Mouse (Mus musculus) embryo, embryonic 11 days (tissue): ENCODE data around the gene Tmigd1.
"Not testable (repeated sequence)": the region's sequence is repeated elsewhere in the genome, so short reads cannot be mapped to it uniquely, and the experiment has no call there.

Experiments
- DNase-seq: peaks from one replicate; pipeline ENCODE4 v3.0.0-alpha.2; 2015

Tmigd1 gene

DNA sequence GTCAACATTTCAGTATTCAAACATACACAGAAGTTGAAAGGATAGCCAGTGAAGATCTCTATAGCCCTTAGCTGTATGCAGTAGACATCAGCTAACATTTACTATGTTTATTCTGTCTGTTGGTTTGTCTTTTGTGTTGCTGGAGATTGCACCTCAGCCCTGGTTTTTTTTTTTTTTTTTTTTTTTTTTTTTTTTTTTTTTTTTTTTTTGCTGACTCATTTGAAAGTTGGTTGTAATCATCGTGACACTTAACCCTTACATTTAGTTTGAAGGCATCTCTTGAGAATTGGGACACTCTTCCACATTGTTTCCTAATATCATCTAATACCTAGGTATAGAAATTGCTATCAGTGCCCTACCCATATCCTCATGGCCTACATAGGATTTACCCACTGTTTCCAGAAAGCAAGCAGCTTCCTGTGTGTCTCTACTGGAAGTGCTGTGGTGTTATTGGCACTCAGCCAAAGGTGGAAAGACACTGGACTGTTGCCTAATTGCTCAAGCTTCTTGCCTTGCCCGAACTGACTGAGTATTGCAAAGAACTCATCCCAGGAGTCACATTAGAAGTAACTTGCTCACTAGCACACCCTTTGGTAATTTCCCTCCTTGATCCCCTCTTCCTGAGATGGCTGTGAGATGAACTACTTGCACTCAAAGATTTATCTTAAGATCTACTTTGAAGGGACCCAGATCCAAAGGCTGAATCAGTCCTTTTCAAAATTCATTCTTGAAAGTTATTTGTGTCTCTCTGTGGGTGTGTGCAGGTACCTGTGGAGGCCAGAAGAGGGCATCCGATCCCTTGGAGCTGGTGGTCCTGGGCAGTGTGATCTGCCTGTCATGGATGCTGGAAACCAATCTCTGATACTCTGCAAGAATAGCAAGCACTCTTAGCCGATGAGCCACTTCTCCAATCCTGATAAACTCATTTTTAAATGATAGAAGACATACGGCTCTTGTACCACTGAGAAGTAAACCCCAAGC, 1.9 kb upstream of the Tmigd1 start:
- DNase-seq, result peak; percentile 29

DNA sequence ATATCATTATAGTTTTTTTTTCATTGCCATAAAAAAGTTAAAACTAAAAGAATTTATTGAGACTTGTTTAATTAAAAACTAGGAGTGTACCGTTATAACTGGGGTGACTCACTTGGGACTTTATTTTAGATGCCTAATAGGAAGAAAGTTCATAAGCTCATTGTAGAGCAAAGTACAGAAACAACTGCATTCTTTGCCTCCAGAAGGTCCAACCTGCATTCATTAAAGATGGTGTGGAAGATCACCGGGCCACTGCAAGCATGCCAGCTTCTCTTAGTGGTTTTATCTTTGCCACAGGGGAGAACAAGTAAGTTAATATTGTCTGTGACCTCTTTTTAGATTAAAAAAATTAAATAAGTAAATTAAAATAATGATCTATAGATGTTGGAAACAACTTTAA, 2.4 kb downstream of the Tmigd1 start:
- DNase-seq, result no peak

DNA sequence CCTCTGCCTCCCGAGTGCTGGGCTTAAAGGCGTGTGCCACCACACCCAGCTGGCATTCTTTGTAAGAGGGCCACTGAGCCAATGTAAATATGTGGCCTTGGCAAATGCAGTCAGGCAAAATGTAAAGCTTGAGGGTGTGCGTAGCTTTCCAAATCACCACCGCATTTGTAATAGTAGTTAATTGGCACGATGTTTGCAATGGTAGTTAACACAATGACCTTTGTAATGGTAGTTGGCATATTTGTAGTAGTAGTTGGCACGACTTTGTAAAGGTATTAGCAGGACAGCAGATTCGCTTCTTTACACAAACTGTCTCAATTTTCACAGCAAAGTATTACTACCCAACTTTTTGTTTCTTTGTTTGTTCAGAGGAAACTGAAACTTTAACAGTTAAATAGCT, 6.7 kb downstream of the Tmigd1 start:
- no peak for DNase-seq

DNA sequence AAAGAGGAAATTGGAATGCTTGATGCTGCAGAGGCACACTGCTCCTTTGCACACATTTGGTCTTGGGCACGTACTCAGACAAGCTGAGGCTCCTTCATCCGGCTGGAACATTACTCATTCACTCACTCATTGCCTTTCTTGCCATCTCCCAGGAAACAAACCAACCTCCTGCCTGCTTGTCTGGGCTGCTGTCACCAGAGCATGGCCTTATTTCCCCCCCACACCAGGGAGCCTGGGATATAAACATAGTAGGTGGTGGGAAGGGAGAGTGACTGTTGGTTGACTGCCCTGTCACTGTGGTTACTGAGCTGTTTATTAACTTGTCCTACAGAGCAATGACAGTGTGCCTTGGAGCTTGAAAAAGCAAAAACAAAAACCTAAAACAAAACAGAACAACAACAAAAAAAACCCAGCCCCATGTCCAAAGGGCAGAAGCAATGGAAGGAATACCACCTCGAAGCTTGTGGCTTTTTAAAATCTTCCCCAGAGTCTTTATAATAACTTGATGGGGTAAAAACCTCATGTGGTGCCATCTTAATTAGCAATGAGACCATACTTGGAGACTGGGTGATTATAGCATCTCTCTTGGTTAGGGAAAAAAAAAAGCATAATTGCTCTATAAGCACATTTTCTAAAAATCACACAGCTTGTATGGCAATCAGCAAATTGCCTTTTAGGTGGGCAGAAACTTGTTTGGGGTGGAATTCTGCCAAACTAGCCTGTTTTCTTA, 9.5 kb downstream of the Tmigd1 start:
- DNase-seq, result no peak

DNA sequence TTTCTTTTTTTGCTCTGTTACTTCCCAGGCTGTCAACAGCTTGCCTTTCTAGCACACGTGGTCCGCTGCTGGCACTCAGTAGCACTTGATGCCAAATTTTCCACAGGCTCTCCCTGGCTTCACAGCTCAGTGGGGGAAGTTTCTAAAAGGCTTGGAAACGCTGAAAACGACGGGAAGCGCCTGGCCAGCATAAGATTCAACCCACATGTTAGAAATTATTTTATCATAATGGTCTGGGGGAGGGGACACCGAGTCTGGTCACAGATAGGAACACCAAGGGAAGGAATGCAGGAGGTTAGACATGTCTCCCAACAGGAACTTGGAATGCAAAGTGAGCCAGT, 10.1 kb downstream of the Tmigd1 start:
- DNase-seq, result peak; percentile 45

DNA sequence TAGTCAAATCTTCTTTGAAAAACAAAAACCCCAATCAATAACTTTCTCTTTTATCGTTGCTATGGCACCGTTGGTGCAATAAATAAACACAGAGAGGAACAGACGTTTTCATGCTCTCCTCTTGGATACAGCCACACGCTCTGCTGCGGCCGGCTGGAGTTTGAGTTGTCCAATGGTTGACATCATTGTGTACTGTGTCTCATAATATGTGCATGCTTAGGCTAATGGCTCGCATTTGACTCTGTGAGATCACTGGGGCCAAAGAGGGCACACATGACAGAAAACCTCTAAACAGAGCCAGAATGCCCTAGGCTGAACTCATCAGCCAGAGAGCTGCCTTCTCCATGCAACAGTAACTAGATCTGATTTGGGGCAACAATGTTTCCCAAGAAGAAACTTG, 12.4 kb downstream of the Tmigd1 start:
- no peak for DNase-seq

DNA sequence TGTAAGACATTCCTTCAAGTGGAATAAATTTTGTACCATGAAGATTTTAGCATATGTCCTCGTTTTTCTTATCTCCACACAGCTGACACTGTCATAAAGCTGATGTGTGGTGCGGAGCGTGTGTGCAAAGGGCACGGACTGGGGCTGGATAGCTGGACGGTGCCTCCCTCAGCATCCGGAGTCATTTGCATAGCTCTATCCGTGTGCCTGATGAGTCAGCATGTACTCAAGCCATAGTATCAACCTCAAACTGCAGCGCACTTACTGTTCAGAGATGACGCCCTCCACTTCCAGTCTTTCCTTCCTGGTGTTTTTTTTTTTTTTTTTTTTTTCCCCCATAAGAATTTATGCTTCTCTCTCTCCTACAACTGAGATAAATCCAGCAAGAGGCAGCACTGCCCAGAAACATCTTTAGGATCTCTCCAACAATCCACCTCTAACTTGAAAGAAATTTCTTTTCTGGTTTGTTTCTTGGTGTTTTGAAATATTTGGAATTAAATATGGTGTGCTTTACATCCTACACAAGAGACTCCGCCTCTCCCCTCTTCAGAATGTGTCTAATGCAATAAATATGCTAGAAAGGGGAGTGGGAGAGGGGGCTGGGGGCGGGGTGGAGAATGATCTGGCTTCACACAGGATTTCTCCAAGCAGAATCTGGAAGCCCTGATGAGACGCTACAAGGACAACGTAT, 14.7 kb downstream of the Tmigd1 start:
- peak; percentile 51 for DNase-seq

DNA sequence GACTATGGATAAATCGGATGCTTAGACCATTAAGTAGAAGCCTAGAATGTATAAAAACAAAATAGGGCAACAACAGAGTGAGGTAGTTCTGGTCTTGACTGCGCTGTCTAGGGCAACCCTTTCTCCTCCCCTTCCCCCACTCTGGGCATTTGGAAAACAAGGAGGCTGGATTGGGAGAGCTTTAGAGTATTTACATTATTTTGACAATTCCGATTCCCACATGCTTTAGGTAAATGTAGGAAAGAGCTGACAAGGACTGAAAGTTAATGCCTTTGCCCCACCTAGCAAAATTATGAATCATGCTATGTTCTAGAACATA, 15.2 kb downstream of the Tmigd1 start:
- DNase-seq, result peak; percentile 47

DNA sequence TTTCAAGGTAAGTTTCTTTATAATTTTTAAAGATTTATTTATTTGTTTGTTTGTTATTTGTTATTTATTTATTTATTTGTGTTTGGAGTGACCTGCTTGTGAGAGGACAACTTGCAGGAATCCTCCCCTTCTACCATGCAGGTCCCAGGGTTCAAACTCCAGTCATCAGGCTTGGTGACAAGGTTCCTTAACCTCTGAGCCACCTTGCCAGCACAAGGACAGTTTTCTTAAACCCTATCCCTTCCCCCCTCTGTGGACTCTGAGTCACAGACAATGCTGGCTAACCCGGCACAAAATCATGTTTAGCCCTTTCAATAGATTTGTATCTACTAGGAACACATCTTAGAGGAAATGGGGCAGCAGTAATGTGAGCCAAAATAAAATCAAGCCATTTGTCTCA, 18.6 kb downstream of the Tmigd1 start:
- no peak for DNase-seq

DNA sequence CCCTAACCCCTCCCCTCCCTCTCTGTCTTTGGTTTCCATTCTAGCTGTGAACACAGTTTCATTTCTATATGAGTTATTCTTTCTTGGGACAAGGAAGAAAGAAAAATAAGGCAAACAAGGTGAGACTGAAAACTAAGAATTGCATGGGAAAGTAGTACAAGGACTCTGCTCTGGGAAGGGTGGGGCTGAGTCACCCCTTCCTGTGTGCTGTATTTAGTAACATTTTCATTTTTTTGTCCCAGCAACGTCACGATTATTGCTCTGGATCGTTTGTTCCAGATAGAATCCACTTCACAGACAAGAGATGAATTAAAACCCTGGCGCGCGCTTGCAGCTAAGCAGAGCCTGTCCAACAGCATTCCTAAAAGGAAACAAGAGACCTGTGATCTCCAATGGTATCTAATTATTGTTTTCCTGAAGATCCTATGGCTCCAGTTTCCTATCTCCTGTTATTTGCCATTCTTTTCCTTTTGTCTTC, 22.8 kb downstream of the Tmigd1 start, which contains the start of gene Blmh:
Blmh (plus strand) TSS at position 51 of the 478 bp plus-strand sequence.
- DNase-seq, result no peak

DNA sequence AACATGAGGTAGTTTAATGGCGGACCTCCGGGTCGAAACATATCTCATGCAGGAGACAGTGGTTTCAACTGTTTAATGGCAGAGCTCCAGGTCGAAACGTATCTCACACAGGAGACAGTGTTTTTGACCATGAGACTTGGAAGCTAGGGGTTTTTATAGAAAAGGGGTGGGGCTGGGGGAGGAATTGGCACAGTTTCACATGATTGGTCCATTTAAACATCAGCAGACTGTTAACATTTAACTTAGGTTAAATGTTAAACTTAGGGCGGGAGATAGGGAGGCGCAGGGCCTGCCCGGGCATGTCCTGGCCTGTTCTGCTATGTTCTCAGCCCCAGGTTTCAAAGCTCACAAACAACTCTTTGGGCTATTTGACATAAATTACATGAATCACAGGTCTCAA, 26.6 kb downstream of the Tmigd1 start:
- not testable (repeated sequence) for DNase-seq

DNA sequence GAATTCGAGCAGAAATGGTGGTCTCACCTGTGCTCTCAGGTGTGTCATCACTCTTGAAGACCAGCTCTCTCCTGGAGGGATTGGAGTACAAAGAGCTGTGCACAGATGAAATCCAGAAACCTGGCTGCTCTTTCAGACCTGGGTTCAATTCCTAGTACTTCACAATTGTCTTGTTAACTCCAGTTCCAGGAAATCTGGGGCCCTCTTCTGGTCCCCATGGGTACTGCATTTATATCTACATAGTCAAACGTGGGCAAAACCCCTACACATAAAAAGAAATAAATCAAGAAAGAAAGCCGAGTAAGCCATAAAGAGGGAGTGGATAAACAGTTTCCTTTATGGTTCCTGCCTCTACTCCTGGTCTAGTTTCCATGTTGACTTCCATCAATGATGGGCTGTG, 31.2 kb downstream of the Tmigd1 start:
- no peak for DNase-seq

DNA sequence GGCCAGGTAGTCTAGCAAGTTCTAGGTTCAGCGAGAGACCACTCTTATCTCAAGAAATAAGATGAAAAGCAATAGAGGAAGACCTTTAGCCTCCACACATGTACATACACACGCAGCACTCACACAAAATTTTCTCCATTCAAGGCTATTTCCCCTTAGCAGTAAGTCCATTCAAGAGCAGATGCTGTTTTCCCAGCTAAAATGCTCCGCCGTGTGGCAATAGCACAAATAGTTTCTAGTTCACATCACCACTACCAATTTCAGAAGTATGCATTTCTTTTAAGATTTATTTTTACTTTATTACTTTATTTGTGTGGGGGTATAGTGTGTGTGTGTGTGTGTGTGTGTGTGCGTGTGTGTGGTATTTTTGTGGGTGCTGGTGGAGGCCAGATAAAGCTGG, 34.6 kb downstream of the Tmigd1 start:
- no peak for DNase-seq

DNA sequence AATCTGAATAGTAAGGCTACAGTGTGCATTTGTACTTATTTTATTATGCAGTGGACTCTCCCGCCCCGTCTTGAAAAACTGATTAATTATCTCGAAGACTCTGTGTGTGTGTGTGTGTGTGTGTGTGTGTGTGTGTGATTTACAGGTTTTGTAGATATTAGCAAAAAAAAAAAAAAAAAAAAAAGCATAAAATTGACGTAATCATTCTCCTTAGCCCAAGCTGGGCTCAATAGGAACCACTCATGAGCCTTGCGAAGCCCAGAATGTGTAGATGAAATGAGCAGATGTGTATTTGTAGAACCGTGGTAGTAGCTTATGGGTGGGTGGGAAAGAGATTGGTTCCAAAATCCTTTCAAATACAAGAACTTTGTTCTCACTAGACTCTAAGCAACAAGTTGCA, 42.9 kb downstream of the Tmigd1 start:
- DNase-seq, result no peak

DNA sequence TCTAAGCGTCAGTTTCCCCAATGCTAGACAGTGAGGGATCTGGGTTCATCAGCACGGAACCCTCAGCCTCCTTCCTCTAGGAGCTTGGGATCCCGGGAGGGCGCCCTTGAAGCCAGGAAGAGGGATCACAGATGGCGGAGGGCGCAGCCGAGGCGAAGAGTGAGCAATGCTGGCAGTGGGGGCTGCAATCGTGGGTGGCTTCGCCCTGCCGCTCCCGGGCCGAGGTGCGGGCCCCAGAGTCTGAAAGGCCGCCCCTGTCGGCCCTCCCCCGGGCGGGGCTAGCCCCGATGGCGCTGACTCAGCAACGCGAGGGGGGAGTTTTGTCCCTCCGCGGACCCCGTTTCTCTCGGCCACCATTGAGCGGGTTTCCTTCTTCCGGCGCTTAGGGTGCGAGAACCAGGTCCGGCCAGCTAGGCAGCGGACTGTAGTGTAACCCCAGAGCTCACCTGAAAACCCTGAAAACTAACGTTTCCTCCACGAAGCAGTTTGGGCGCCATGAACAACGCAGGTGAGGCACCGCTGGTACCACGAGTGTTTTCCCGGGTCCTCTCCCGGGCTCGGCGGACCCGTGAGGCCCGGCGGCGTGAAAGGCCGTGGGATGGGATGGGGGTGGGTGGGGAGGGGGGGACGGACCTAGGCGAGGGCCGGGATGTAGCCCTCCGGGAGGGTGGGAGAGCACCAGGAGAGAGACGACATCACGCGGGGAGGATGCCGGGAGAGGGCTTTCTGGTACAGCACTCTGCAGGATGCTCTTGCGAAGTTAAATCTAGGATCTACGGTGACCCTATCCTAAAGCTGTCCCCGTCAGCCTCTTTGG, 43.6 kb downstream of the Tmigd1 start:
- DNase-seq, result peak; percentile 95

DNA sequence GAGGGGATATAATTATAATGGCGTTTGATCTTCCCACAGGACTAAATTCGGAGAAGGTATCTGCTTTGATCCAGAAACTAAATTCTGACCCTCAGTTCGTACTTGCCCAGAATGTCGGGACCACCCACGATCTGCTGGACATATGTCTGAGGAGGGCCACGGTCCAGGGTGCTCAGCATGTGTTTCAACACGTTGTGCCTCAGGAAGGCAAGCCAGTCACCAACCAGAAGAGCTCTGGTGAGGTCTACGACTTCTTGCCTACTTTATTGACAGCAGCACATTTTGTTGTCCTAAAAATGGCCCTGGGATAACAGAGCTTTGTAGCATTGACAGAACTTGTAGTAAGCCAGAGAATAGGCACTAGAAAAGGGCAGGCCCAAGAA, 44.2 kb downstream of the Tmigd1 start:
- peak; percentile 37 for DNase-seq

DNA sequence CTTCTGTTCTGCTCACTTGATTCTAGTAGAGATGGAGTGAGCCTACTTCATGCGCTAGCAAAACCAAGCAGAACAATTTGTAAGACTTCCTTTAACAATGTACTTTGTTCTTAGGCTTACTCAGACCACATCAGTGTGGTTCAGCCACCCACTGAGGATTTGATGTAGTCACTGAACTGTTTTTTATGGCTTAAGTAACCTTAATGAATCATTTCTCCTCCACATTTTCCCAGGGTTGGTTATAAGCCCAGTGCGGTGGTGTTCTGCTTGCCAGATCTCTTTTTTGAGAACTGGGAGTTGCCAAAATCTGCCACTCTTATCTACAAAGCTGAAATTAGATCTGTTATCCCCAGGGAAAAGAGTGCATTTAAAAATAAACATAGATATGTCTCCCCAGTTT, 51.6 kb downstream of the Tmigd1 start:
- no peak for DNase-seq

DNA sequence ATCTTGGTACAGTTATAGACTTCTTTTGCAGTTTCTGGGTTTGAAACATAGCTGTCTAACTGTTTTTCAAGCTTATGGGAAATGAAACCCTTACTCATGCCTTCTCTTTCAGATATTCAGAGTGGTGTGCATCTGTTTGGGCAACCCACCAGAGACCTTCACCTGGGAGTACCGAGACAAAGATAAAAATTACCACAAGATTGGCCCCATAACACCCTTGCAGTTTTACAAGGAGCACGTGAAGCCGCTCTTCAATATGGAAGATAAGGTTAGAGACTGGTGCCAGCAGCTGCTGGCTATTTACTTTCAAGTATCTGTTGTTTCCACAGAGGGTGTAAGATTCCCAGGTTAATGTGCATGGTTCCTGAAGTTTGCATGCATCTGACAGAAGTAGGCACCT, 63.7 kb downstream of the Tmigd1 start:
- no peak for DNase-seq
